Mouse (Mus musculus) liver, embryonic 16.5 days (tissue): ENCODE results near the gene Amigo1. TPM values are rescaled to one million over a fixed set of nuclear protein-coding genes. Genes with fewer than 3 reads are reported as not detected.

ENCODE experiments used
- polyA plus RNA-seq: library from polyadenylated mRNA; unstranded; fragments of >200 nt; fragmentation: Nextera tagmentation; extraction: Ambion mirVana; gene quantifications from 2 replicates; pipeline ENCODE4 v1.2.1, GENCODE M21; 2015

The Amigo1 gene
- polyA plus RNA-seq, 1 experiment from 2014 or later = 0.61 TPM

Other genes with a start within 250 kb of the Amigo1 start
- gene Gstm6, start 242.6 kb upstream of the Amigo1 start, polyA plus RNA-seq = 19.1 and 21.3 TPM in 2 replicates
- 13.9 and 16.3 TPM in 2 replicates for gene Gstm3, start 217.1 kb upstream of the Amigo1 start, polyA plus RNA-seq
- gene Gstm2, start 199.9 kb upstream of the Amigo1 start, polyA plus RNA-seq = 6.9 and 10.4 TPM in 2 replicates
- gene Gstm1, start 168.4 kb upstream of the Amigo1 start, polyA plus RNA-seq = 376 and 435 TPM in 2 replicates
- gene Gstm4, start 141.4 kb upstream of the Amigo1 start, polyA plus RNA-seq = 16.8 and 17.0 TPM in 2 replicates
- 76.4 and 79.6 TPM in 2 replicates for gene Ampd2, start 99.7 kb upstream of the Amigo1 start, polyA plus RNA-seq
- 3.8 and 4.1 TPM in 2 replicates for gene Gnat2, start 93.5 kb upstream of the Amigo1 start, polyA plus RNA-seq
- gene Gnai3, start 40.2 kb upstream of the Amigo1 start, polyA plus RNA-seq = 69.9 and 73.7 TPM in 2 replicates
- 0.02 TPM in 1 of 2 replicates, not detected in the other for gene Gpr61, start 31.5 kb upstream of the Amigo1 start, polyA plus RNA-seq
- gene Cyb561d1, start 14.9 kb downstream of the Amigo1 start, polyA plus RNA-seq = 1.9 TPM in 2 replicates
- 2.0 and 2.1 TPM in 2 replicates for gene Atxn7l2, start 24.6 kb downstream of the Amigo1 start, polyA plus RNA-seq
- gene Sypl2, start 40.3 kb downstream of the Amigo1 start, polyA plus RNA-seq = 0.20 and 0.71 TPM in 2 replicates
- gene Psma5, start 70.6 kb downstream of the Amigo1 start, polyA plus RNA-seq = 126 and 136 TPM in 2 replicates
- 1.8 and 2.5 TPM in 2 replicates for gene Sort1, start 97.7 kb downstream of the Amigo1 start, polyA plus RNA-seq
- gene Mybphl, start 178.6 kb downstream of the Amigo1 start, polyA plus RNA-seq = 0.71 and 1.0 TPM in 2 replicates
- gene Psrc1, start 197.5 kb downstream of the Amigo1 start, polyA plus RNA-seq = 12.0 and 12.1 TPM in 2 replicates
- 0.08 and 0.30 TPM in 2 replicates for gene Celsr2, start 229.2 kb downstream of the Amigo1 start, polyA plus RNA-seq